Mouse (Mus musculus): ENCODE measurements around the gene Rgl2.

DNA sequence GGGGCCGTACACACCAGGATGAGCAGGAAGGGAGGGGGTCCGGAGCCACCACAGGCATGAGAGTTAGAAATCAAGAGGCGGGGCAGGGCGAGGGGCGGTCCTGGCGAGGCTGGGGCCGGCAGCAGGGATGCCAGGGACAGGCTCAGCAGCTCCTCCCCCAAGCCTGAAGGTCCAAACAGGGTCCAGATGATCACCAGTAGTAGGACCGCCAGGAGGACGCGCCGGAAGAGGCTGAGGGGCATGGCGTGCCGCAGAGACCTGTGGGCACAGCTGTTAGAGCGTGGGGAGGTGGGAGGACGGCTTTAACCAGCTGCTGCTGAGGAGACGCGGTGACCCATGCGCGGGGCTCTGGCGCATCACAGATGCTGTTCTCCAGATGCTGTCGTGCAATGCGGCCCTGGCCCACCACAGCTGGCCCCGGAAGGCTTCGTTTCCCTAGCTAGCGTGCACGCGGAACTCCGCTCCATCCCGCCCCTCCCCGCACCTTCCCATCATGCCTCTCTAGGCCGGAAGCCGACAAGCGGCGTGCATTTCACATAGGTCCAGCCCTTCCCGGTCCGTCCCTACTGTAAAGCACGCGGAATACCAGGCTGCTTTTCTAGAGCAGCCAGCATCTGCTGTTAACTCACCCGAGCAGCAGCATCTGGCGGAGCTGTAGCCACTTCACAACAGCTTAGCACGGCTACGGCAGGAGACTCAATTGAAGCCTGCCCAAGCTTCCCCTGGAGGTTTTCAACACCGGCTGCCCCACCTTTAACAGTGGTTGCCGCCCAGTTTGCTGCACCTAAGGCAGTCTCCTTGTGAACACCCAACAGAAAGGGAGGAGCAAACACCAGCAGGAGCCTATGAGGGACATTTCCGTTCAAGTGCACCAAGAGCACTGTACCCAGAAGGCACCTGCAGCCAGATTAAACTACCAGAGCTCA lies 21.9 kb downstream of the Rgl2 start, which contains the start of gene B3galt4:
- no peak for TF ChIP-seq CTCF (conservative IDR thresholded peaks at IDR 0.05; ENCODE audit: low read length)
- no peak for TF ChIP-seq POU5F1 (IDR thresholded peaks at IDR 0.05; ENCODE audit: borderline replicate concordance, low read length)
